Mouse (Mus musculus) E14TG2a.4 (cell line): Measurements from ENCODE around the gene Thtpa.

ENCODE experiments used
- H3K27me3 ChIP-seq: 2 replicates; pipeline ENCODE4 v1.6.1; 2014; ENCODE audit warnings: low read length, control low read depth; ENCODE audit not compliant: insufficient read depth
- H3K36me3 ChIP-seq: 2 replicates; pipeline ENCODE4 v1.6.1; 2014; ENCODE audit warnings: low read length, control low read depth; ENCODE audit not compliant: insufficient read depth
- H3K4me1 ChIP-seq: replicated peaks from 2 replicates; pipeline ENCODE4 v1.6.1; 2014; ENCODE audit warnings: low read depth, low read length, control low read depth
- H3K4me3 ChIP-seq: replicated peaks from 2 replicates; pipeline ENCODE4 v1.5.1; 2014; ENCODE audit warnings: mild to moderate bottlenecking, low read length
- H3K9me3 ChIP-seq: 2 replicates; pipeline ENCODE4 v1.6.1; 2014; ENCODE audit warnings: low read length, control low read depth
- CTCF ChIP-seq: conservative IDR thresholded peaks from 2 replicates; pipeline ENCODE4 v1.5.1; 2014; ENCODE audit warnings: low read length
- NANOG ChIP-seq: IDR thresholded peaks from 2 replicates; pipeline ENCODE4 v1.6.1; 2014; ENCODE audit warnings: borderline replicate concordance, low read length, mixed read lengths
- POU5F1 ChIP-seq: IDR thresholded peaks from 2 replicates; pipeline ENCODE4 v1.6.1; 2014; ENCODE audit warnings: low read length, borderline replicate concordance

The Thtpa gene

DNA sequence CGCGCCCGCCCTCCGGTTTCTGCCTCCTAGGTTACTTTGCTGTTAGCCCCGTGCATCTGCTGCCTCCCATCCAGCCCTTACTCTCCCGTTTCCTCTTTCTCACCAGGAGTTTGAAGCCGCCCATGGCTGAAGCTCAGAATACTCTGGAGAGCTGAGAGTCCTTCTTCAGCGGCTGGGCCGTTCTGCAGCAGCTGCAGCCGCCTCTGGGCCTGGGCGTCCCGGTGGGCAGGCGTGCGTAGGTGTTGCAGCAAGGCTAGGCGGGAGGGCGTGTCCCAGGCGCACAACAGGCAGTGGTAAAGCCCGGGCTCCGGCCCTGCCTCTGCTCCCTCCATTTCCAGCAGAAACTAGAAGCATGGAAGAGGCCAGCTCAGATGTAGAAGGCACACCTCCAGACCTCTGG lies 22.8 kb upstream of the Thtpa start:
- H3K4me1 ChIP-seq, result peaks cover 93% of the 10 kb centered on the region
- H3K9me3 ChIP-seq, result no peaks in the 10 kb centered on the region
- peak overlapping the region; percentile 69 for H3K4me3 ChIP-seq
- no peak for TF ChIP-seq POU5F1
- no peak for TF ChIP-seq NANOG
- TF ChIP-seq CTCF, result no peak
- no peaks in the 10 kb centered on the region for H3K27me3 ChIP-seq
- peaks cover 84% of the 10 kb centered on the region for H3K36me3 ChIP-seq

DNA sequence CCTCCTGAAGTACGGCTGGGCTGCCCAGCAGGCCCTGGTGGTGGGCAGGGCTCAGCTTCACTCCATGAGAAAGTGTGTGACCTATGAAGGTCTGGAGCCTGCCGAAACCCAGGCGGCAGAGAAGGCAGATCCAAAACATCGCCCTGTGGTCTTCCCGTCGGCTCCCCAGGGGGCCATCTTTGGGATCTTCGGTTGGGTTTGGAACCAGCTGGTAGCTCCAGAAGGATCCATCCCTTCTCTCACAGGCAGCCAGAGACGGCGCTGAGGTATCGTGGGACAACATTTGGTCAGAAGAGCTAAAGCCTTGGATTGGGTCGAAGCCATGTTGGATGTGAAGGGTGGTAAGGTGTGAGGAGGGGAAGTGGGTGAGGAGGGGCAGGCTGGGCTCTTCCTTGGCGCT lies 20.2 kb upstream of the Thtpa start:
- peak overlapping the region; percentile 69 for H3K4me3 ChIP-seq
- peaks cover 94% of the 10 kb centered on the region for H3K4me1 ChIP-seq
- H3K27me3 ChIP-seq, result no peaks in the 10 kb centered on the region
- no peak for TF ChIP-seq POU5F1
- TF ChIP-seq NANOG, result no peak
- no peak for TF ChIP-seq CTCF
- no peaks in the 10 kb centered on the region for H3K9me3 ChIP-seq
- peaks cover 57% of the 10 kb centered on the region for H3K36me3 ChIP-seq

DNA sequence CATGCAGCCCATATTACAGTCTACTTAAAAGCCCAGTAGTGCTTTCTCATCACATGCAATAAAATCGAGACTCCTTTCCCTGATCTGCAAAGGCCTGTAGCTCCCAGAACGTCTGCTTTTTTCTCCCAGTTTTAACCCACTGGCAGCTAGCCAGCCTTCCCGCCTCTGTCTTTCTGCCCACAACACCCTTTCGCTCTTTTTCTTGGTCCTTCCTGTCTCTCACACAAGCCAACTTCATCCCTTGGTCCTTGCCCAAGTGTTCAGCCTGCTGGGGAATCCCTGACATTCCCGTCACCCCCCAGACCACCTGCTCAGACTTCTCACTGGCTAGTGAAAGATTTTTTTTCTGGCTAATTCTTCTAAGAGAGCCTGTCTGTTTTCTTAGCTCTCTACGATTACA lies 18.4 kb upstream of the Thtpa start:
- no peaks in the 10 kb centered on the region for H3K27me3 ChIP-seq
- TF ChIP-seq CTCF, result no peak
- no peak for TF ChIP-seq NANOG
- no peak for TF ChIP-seq POU5F1

DNA sequence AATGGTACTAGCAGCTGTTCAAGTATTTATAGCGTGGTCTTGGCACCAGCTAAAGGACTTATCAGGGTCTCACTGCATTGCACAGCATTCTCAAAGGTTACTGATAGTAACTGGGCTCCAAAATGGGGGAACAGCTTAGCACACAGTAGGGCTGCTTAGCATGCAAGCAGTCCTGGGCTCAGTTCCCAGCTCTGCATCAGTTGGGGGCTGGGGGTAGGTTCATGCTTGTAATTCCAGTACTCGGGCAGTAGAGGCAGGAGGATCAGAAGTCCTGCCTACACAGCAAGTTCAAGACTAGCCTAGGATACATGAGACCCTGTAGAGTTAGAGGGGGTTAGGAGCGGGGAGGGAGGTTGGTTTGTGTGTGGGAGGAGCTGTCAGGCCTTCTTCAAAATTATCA lies 17.6 kb upstream of the Thtpa start:
- H3K36me3 ChIP-seq, result peaks cover 45% of the 10 kb centered on the region
- peak overlapping the region; percentile 74 for H3K4me3 ChIP-seq
- peaks cover 100% of the 10 kb centered on the region for H3K4me1 ChIP-seq
- H3K27me3 ChIP-seq, result no peaks in the 10 kb centered on the region
- TF ChIP-seq POU5F1 (no peak), CTCF (no peak), NANOG (no peak)
- no peaks in the 10 kb centered on the region for H3K9me3 ChIP-seq

More for the DNA sequence above, 18.4 kb upstream of the Thtpa start:
- H3K9me3 ChIP-seq, result no peaks in the 10 kb centered on the region
- peaks cover 43% of the 10 kb centered on the region for H3K36me3 ChIP-seq
- H3K4me3 ChIP-seq, result no peak overlapping the region
- peaks cover 99% of the 10 kb centered on the region for H3K4me1 ChIP-seq

DNA sequence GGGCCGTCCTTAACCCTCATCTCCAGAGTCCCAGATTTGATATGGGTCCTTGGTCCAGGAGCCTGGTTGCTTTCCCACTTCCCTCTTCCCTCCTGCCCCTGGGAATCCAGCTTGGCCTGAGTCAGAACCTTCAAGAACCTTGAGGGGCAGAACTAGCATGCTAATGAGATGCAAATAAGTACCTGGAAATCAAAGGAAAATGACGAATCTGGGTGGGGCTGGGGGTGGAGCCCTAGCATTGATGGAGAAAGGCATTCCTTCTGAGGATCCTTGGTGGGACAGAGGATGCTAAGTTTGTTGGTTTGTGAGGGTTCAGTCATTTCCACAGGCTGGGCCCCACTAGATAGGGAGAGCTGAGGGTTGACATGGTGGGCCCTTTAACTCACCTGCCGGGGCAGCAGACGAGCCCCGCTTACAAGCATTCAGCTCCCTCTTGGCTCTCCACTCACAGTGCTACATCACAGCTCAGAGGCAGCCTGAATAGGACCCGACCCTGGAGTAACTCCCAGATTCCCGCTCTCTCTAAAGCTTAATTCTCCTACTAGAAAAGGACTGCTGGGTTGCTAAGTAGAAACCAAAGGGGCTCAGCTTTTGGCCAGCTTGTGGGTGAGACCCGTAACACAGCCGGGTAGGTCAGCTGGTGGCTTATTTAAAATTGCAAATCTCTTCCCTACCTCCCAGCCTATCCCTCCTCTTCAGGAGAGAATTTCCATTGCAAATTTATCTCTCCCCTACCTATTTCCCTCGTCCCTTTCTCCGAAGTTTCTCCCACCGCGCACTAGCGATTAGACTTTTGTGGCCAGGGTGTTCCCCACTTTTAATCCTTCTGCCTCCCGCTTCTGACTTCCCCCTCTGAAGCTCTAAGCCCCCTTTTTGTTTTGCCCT lies 16.9 kb upstream of the Thtpa start:
- H3K4me1 ChIP-seq, result peaks cover 100% of the 10 kb centered on the region
- TF ChIP-seq POU5F1 (no peak), NANOG (no peak), CTCF (no peak)
- no peaks in the 10 kb centered on the region for H3K9me3 ChIP-seq
- no peaks in the 10 kb centered on the region for H3K27me3 ChIP-seq
- H3K36me3 ChIP-seq, result peaks cover 44% of the 10 kb centered on the region
- peak overlapping the region; percentile 74 for H3K4me3 ChIP-seq

DNA sequence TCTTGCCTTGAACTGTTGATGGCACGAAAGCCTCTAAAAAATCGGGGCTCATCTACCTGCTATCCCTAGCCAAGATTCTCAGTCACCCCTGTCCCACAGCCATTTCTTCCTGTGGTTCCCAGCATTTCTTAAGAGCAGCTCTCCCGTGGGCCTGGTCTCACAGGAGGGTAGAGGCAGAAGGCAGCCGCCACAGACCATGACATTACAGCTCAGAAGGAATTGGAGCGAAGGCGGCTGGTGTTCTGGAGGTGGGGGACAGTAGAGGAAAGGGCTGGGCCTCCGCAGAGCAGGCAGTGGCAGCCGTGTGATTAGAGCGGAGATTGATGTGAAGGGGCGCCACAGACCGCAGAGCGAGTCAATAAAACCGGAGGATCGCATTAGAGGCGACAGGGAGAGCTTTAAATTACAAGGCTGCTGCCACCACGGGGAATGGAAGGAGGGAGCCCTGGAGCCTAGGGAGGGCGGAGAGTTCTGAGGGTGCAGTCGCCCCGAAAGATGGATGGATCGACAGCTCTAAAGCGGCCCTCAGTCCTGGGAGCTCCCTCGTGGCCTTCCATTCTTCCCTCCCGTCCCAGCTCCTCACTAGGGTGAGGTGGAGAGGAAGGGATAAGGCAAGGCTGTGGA lies 16.1 kb upstream of the Thtpa start:
- no peaks in the 10 kb centered on the region for H3K27me3 ChIP-seq
- peak overlapping the region; percentile 74 for H3K4me3 ChIP-seq
- H3K4me1 ChIP-seq, result peaks cover 100% of the 10 kb centered on the region
- no peak for TF ChIP-seq CTCF
- TF ChIP-seq NANOG, result no peak
- no peak for TF ChIP-seq POU5F1
- H3K36me3 ChIP-seq, result peaks cover 44% of the 10 kb centered on the region
- H3K9me3 ChIP-seq, result no peaks in the 10 kb centered on the region

DNA sequence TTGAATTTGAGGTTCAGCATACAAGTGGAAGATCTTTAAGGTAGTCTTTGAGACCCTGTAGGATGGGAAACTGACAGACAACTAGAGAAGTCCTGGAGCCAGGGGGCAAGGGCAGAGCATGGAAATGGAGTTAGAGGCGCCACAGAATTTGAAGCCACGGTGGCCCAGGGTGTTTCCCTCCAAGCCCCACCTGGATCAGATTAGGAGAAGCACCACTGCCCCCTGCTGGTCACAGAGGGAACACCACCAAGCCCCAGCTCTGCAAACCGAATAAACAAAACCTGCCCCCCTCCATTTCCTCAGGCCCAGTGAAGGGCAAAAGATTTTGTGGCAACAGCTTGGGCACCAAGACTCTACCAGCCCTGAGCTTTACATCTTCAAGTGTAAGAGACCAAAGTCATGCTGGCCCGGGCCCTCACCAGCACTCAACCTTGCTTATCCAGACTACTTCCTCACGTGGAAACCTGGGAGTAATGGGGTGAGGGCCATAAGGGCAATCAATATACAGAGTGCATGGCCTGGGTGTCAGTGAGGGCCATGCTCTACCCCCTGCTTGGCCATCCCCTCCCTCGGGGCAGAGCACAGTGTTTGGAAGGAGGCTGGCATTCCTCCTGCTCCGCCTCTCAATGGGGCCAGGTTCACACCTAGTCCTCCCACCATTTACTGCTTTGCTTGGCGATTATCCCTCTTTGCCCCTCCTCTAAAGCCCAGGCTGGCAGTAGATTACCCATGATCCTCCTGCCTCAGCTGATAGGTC lies 15.2 kb upstream of the Thtpa start:
- Histone ChIP-seq H3K27me3 (no peaks in the 10 kb centered on the region), H3K4me3 (peak overlapping the region; percentile 74), H3K9me3 (no peaks in the 10 kb centered on the region), H3K4me1 (peaks cover 100% of the 10 kb centered on the region), H3K36me3 (peaks cover 42% of the 10 kb centered on the region)
- no peak for TF ChIP-seq POU5F1
- TF ChIP-seq CTCF, result peak; percentile 98

DNA sequence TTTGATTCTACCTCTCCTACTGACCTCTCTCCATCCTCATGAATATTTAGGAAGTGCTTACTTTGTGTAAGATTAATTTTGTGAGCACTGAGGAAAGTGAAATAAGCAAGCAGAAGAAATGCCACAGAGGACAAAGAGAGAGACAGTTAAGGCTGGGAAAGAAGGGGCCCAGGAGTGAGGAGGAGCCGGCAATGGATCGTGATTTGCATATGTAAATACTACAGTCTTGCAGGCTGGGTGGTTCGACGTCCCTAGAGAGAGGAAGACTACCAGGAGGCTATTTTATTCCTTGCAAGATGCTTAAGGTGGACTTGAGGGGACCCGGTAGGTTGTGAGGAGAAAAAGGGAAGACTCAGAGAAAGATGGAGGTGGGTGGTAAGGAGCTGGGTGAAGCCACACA lies 13.5 kb upstream of the Thtpa start:
- peaks cover 30% of the 10 kb centered on the region for H3K36me3 ChIP-seq
- TF ChIP-seq POU5F1, result peak; percentile 55; the same call in 1 of the 2 replicates
- no peak for TF ChIP-seq CTCF
- no peak for TF ChIP-seq NANOG
- H3K4me1 ChIP-seq, result peaks cover 99% of the 10 kb centered on the region

More for the DNA sequence above, 13.5 kb upstream of the Thtpa start:
- H3K27me3 ChIP-seq, result no peaks in the 10 kb centered on the region
- no peaks in the 10 kb centered on the region for H3K9me3 ChIP-seq
- H3K4me3 ChIP-seq, result peak overlapping the region; percentile 74
